In the genomic region with DNA sequence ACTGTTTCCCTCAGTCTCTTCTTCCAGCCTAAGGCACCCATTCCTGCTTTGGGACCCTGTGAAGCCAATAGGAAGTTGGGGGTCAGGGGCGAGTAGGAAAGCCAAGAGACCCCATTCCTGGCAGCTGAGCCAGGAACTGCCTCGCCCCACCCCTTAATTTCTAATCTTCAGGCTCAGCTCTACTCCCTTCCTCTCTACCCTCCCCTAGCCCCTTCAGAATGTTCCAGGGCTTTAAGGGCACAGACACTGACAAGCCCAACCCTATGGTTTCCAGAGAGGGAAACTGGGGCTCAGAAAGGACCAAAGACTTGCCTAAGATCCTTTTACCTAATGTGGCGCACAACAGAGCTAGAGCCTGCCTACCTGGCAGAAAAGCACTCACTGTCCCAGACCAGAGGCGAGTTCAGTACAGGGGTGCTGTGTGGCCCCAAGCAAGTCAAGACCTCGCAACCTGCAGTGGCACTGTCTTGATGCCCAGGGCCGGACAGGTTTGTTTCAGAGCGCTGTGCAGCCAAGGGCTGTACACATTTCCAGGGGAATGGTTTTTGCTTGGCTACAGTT, we compare ENCODE assay signal across 8 mouse cellular contexts. TPM values are rescaled to one million over a fixed set of nuclear protein-coding genes. Genes with fewer than 3 reads are reported as not detected.
A peak's percentile ranks its signal among the peaks of the same experiment; 100 is the strongest.
DNase-seq lines count a peak whose midpoint lies in the region; ATAC-seq and TF ChIP-seq lines count a peak whose summit lies in the region.
"Had no signal": no experiment of that assay in that cellular context is flagged by ENCODE, and none has a peak within 500 bp of the region (broad histone marks: within the 10 kb centered on the region; RNA-seq: fewer than 3 reads in every experiment).

No protein-coding gene starts in this region.

- H3K4me3 ChIP-seq in kidney, postnatal 0 days (replicated peaks; ENCODE audit: low read depth, low read length), result no peak overlapping the region
- no peak overlapping the region for H3K4me3 ChIP-seq in kidney, adult 2 months (ENCODE audit: insufficient read depth, low read depth, low read length)
- H3K4me3 ChIP-seq in embryonic facial prominence, embryonic 10.5 days, result peak overlapping the region; percentile 43
- no peak overlapping the region for H3K4me3 ChIP-seq in intestine, embryonic 14.5 days (ENCODE audit: low read depth, low read length)
- peak overlapping the region; percentile 61 for H3K4me3 ChIP-seq in liver, postnatal 0 days (ENCODE audit: low read depth, low read length)

- ATAC-seq in kidney, postnatal 0 days (replicated peaks; ENCODE audit: low FRiP score, low read depth), result no peak
- ATAC-seq in intestine, embryonic 14.5 days (replicated peaks; ENCODE audit: low FRiP score, low TSS enrichment, low read depth), result no peak
- ATAC-seq in liver, postnatal 0 days, result peak; percentile 29

- no peaks in the 10 kb centered on the region for H3K9me3 ChIP-seq in kidney, postnatal 0 days (replicated peaks; ENCODE audit: low read length)
- no peaks in the 10 kb centered on the region for H3K9me3 ChIP-seq in embryonic facial prominence, embryonic 10.5 days
- no peaks in the 10 kb centered on the region for H3K9me3 ChIP-seq in intestine, embryonic 14.5 days (ENCODE audit: control insufficient read depth, low read length)
- no peaks in the 10 kb centered on the region for H3K9me3 ChIP-seq in liver, postnatal 0 days (ENCODE audit: low read length)

- WGBS in kidney, postnatal 0 days, result 62% methylated on average over 7 of the region's 7 CpGs
- WGBS in kidney, adult 2 months, result 69% methylated on average over 7 of the region's 7 CpGs
- WGBS in embryonic facial prominence, embryonic 10.5 days, result 37% methylated on average over 7 of the region's 7 CpGs
- WGBS in intestine, embryonic 14.5 days, result 47% methylated on average over 7 of the region's 7 CpGs
- whole genome bisulfite sequencing in liver, postnatal 0 days (ENCODE audit: insufficient replicate concordance), result 53% methylated on average over 7 of the region's 7 CpGs

- TF ChIP-seq EP300 in liver, postnatal 0 days (IDR thresholded peaks at IDR 0.05; ENCODE audit: low read depth), result no peak

- TF ChIP-seq POLR2A in kidney, adult 2 months (IDR thresholded peaks at IDR 0.05; ENCODE audit: low read depth, low read length), result no peak

- H3K4me2 ChIP-seq in kidney, postnatal 0 days (ENCODE audit: low read length), result peak overlapping the region; percentile 39
- H3K4me2 ChIP-seq in intestine, embryonic 14.5 days (ENCODE audit: low read length), result peak overlapping the region; percentile 34
- peak overlapping the region; percentile 76 for H3K4me2 ChIP-seq in liver, postnatal 0 days (ENCODE audit: low read depth, low read length)

- H3K4me1 ChIP-seq in kidney, postnatal 0 days (replicated peaks; ENCODE audit: insufficient read depth, low read length), result peaks cover 6% of the 10 kb centered on the region
- no peaks in the 10 kb centered on the region for H3K4me1 ChIP-seq in kidney, adult 2 months (ENCODE audit: control insufficient read depth, insufficient read depth, low read length)
- peaks cover 37% of the 10 kb centered on the region for H3K4me1 ChIP-seq in embryonic facial prominence, embryonic 10.5 days
- peaks cover 8% of the 10 kb centered on the region; the same call in 1 of the 2 replicates for H3K4me1 ChIP-seq in intestine, embryonic 14.5 days (replicated peaks; ENCODE audit: control insufficient read depth, insufficient read depth, low read length)
- peaks cover 21% of the 10 kb centered on the region for H3K4me1 ChIP-seq in liver, postnatal 0 days (ENCODE audit: insufficient read depth)

- H3K27me3 ChIP-seq in kidney, postnatal 0 days (ENCODE audit: insufficient read depth, low read length), result peaks cover 5% of the 10 kb centered on the region; the same call in 1 of the 2 replicates
- no peaks in the 10 kb centered on the region for H3K27me3 ChIP-seq in kidney, adult 2 months (replicated peaks; ENCODE audit: control insufficient read depth, insufficient read depth, low read length)
- H3K27me3 ChIP-seq in embryonic facial prominence, embryonic 10.5 days (replicated peaks; ENCODE audit: low read depth, poor library complexity, severe bottlenecking), result peaks cover 41% of the 10 kb centered on the region
- H3K27me3 ChIP-seq in intestine, embryonic 14.5 days (replicated peaks; ENCODE audit: control insufficient read depth, insufficient read depth, low read length), result peaks cover 17% of the 10 kb centered on the region
- peaks cover 4% of the 10 kb centered on the region for H3K27me3 ChIP-seq in liver, postnatal 0 days (ENCODE audit: insufficient read depth, low read length)

- DNase-seq in kidney, postnatal 0 days (ENCODE audit: low spot score), result peak; percentile 31
- no peak for DNase-seq in kidney, adult 2 months
- DNase-seq in embryonic facial prominence, embryonic 10.5 days (ENCODE audit: low spot score), result no peak
- DNase-seq in intestine, embryonic 14.5 days (ENCODE audit: low spot score), result no peak
- no peak for DNase-seq in liver, postnatal 0 days
- no peak for DNase-seq in gastrocnemius, postnatal 36 days
- DNase-seq in urinary bladder, postnatal 36 days (ENCODE audit: low spot score in 2 of 2), result no peak
- DNase-seq: lung, postnatal 4 days had no signal

- no peak overlapping the region for H3K27ac ChIP-seq in kidney, postnatal 0 days
- H3K27ac ChIP-seq in kidney, adult 2 months (ENCODE audit: insufficient read depth, low read depth, low read length), result no peak overlapping the region
- H3K27ac ChIP-seq in embryonic facial prominence, embryonic 10.5 days (replicated peaks), result peak overlapping the region; percentile 36; the same call in 1 of the 2 replicates
- H3K27ac ChIP-seq in intestine, embryonic 14.5 days (ENCODE audit: low read depth), result no peak overlapping the region
- H3K27ac ChIP-seq in liver, postnatal 0 days (ENCODE audit: low read depth), result peak overlapping the region; percentile 96

- H3K36me3 ChIP-seq in kidney, postnatal 0 days (ENCODE audit: insufficient read depth, low read length), result no peaks in the 10 kb centered on the region
- no peaks in the 10 kb centered on the region for H3K36me3 ChIP-seq in kidney, adult 2 months (ENCODE audit: control insufficient read depth, insufficient read depth, low read length)
- no peaks in the 10 kb centered on the region for H3K36me3 ChIP-seq in embryonic facial prominence, embryonic 10.5 days (replicated peaks)
- H3K36me3 ChIP-seq in intestine, embryonic 14.5 days (ENCODE audit: control insufficient read depth, insufficient read depth, low read length), result no peaks in the 10 kb centered on the region
- H3K36me3 ChIP-seq in liver, postnatal 0 days (replicated peaks; ENCODE audit: insufficient read depth, low read length), result peaks cover 9% of the 10 kb centered on the region; the same call in 1 of the 2 replicates

- intact Hi-C loops in gastrocnemius, postnatal 36 days (cut with DNase I), result no loop called here

- H3K9ac ChIP-seq in kidney, postnatal 0 days (ENCODE audit: low read depth, low read length), result 0 out of 2 replicates have a peak overlapping the region, but pooled peaks have one; percentile 24
- H3K9ac ChIP-seq in intestine, embryonic 14.5 days (ENCODE audit: low read length), result no peak overlapping the region; the same call in 1 of the 2 replicates
- peak overlapping the region; percentile 69 for H3K9ac ChIP-seq in liver, postnatal 0 days (replicated peaks)

- no peak for TF ChIP-seq CTCF in kidney, postnatal 0 days (IDR thresholded peaks at IDR 0.05; ENCODE audit: low read depth)
- TF ChIP-seq CTCF in kidney, adult 2 months (conservative IDR thresholded peaks at IDR 0.05; ENCODE audit: insufficient read depth, insufficient read length, low read depth, low read length), result no peak
- no peak for TF ChIP-seq CTCF in liver, postnatal 0 days (IDR thresholded peaks at IDR 0.05; ENCODE audit: low read depth)

RNA-seq across cellular contexts. Expression of gene Rhd, which starts 5.6 kb away (rescaled TPM):
- polyA plus RNA-seq in kidney, postnatal 0 days (2015; fragmentation: Nextera tagmentation; extraction: Ambion mirVana), result 0.32 and 0.40 TPM in 2 replicates
- 0.09 TPM in 1 of 2 replicates, not detected in the other for polyA plus RNA-seq in kidney, adult 2 months (2012; rRNA removed)
- 8.2 and 11.2 TPM in 2 replicates for polyA plus RNA-seq in embryonic facial prominence, embryonic 10.5 days (2016; fragmentation: Nextera tagmentation; extraction: Ambion mirVana)
- 0.89 and 1.1 TPM in 2 replicates for polyA plus RNA-seq in intestine, embryonic 14.5 days (2014; fragmentation: Nextera tagmentation; extraction: Ambion mirVana)
- polyA plus RNA-seq in liver, postnatal 0 days (2015; fragmentation: Nextera tagmentation; extraction: Ambion mirVana), result 207 and 214 TPM in 2 replicates
- total RNA-seq in gastrocnemius, postnatal 36 days (2021), result not detected

RNA-seq across cellular contexts. Expression of gene Maco1, which starts 16.8 kb away (rescaled TPM):
- 31.2 and 32.4 TPM in 2 replicates for polyA plus RNA-seq in kidney, postnatal 0 days (2015; fragmentation: Nextera tagmentation; extraction: Ambion mirVana)
- 8.5 and 10.8 TPM in 2 replicates for polyA plus RNA-seq in kidney, adult 2 months (2012; rRNA removed)
- 38.9 and 42.5 TPM in 2 replicates for polyA plus RNA-seq in embryonic facial prominence, embryonic 10.5 days (2016; fragmentation: Nextera tagmentation; extraction: Ambion mirVana)
- 34.2 and 35.8 TPM in 2 replicates for polyA plus RNA-seq in intestine, embryonic 14.5 days (2014; fragmentation: Nextera tagmentation; extraction: Ambion mirVana)
- 13.6 and 14.6 TPM in 2 replicates for polyA plus RNA-seq in liver, postnatal 0 days (2015; fragmentation: Nextera tagmentation; extraction: Ambion mirVana)
- total RNA-seq in gastrocnemius, postnatal 36 days (2021), result 10 to 100 TPM; 15.0 to 17.0 TPM

RNA-seq across cellular contexts. Expression of gene Tmem50a, which starts 44.9 kb away (rescaled TPM):
- 169 and 188 TPM in 2 replicates for polyA plus RNA-seq in kidney, postnatal 0 days (2015; fragmentation: Nextera tagmentation; extraction: Ambion mirVana)
- 90.1 and 115 TPM in 2 replicates for polyA plus RNA-seq in kidney, adult 2 months (2012; rRNA removed)
- 127 and 133 TPM in 2 replicates for polyA plus RNA-seq in embryonic facial prominence, embryonic 10.5 days (2016; fragmentation: Nextera tagmentation; extraction: Ambion mirVana)
- polyA plus RNA-seq in intestine, embryonic 14.5 days (2014; fragmentation: Nextera tagmentation; extraction: Ambion mirVana), result 152 and 159 TPM in 2 replicates
- polyA plus RNA-seq in liver, postnatal 0 days (2015; fragmentation: Nextera tagmentation; extraction: Ambion mirVana), result 87.6 and 88.5 TPM in 2 replicates
- total RNA-seq in gastrocnemius, postnatal 36 days (2021), result 10 to 100 TPM; 28.0 to 28.9 TPM

RNA-seq across cellular contexts. Expression of gene Rsrp1, which starts 53.5 kb away (rescaled TPM):
- polyA plus RNA-seq in kidney, postnatal 0 days (2015; fragmentation: Nextera tagmentation; extraction: Ambion mirVana), result 375 and 409 TPM in 2 replicates
- polyA plus RNA-seq in kidney, adult 2 months (2012; rRNA removed), result 172 and 319 TPM in 2 replicates
- polyA plus RNA-seq in embryonic facial prominence, embryonic 10.5 days (2016; fragmentation: Nextera tagmentation; extraction: Ambion mirVana), result 343 and 353 TPM in 2 replicates
- 400 and 437 TPM in 2 replicates for polyA plus RNA-seq in intestine, embryonic 14.5 days (2014; fragmentation: Nextera tagmentation; extraction: Ambion mirVana)
- 185 and 225 TPM in 2 replicates for polyA plus RNA-seq in liver, postnatal 0 days (2015; fragmentation: Nextera tagmentation; extraction: Ambion mirVana)
- total RNA-seq in gastrocnemius, postnatal 36 days (2021), result 100 to 1,000 TPM; 146 to 182 TPM

Comparison
In these comparisons a context has a peak if more than half of its experiments do, and no peak if none do; other contexts are left out.
1. H3K27ac ChIP-seq: peak in embryonic facial prominence, embryonic 10.5 days (single experiment) and liver, postnatal 0 days (single experiment); none in kidney, postnatal 0 days (single experiment), kidney, adult 2 months (single experiment) and intestine, embryonic 14.5 days (single experiment).
2. H3K4me3 ChIP-seq: peak in embryonic facial prominence, embryonic 10.5 days (single experiment) and liver, postnatal 0 days (single experiment); none in kidney, postnatal 0 days (single experiment), kidney, adult 2 months (single experiment) and intestine, embryonic 14.5 days (single experiment).
3. RNA of gene Rhd, which starts 5.6 kb away (polyA plus RNA-seq): 207 to 214 TPM in liver, postnatal 0 days; 8.2 to 11.2 TPM in embryonic facial prominence, embryonic 10.5 days, 0.89 to 1.1 TPM in intestine, embryonic 14.5 days, 0.32 to 0.40 TPM in kidney, postnatal 0 days and 0.09 TPM in kidney, adult 2 months; every median in the first group is over 10 times any median in the second.
4. Peak in every context shown above with its lines, with median percentiles within 50 percentile points of each other: H3K4me2 ChIP-seq.